Mouse (Mus musculus): ENCODE data around the gene Palld. TPM values are rescaled to one million over a fixed set of nuclear protein-coding genes. Genes with fewer than 3 reads are reported as not detected.

Gene Palld
- polyA plus RNA-seq, 1 experiment from 2014 or later = 99.0 TPM

DNA sequence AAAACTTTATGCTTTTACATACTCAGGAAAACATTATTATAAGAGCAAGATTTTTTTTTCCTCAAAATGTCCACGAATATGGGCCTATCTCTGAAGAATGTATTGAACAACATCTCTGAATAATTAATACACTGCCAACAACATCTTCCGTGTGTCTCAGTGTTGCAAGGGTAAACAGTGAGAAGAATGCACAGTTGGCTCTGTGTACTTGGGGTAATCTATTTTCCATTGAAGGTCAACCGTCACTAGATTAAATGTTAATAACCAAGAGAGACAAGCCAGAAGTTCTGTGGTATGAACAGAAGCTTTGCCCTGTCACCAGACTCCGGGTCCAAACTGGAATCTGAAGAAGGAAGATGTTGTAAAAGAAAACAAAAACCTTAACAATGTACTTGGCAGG lies 339.1 kb downstream of the Palld start:
- H3K27me3 ChIP-seq = no peaks in the 10 kb centered on the region
- ChIA-PET CTCF (interaction anchor here (1.2 to 1.7 kb wide), 4 partner anchors 8 to 190 kb away, joined by 3 to 6 read pairs (median 4); no protein-coding TSS in a partner anchor), POLR2A (no interaction called here)
- no peak for TF ChIP-seq CTCF (IDR thresholded peaks at IDR 0.05)
- DNase-seq (ENCODE audit: low read depth, low spot score) (no peak), ATAC-seq (no peak)
- in situ Hi-C loops (cut with MboI; ENCODE audit: low pct_unique_long_range_greater_than_20kb) = no loop called here

DNA sequence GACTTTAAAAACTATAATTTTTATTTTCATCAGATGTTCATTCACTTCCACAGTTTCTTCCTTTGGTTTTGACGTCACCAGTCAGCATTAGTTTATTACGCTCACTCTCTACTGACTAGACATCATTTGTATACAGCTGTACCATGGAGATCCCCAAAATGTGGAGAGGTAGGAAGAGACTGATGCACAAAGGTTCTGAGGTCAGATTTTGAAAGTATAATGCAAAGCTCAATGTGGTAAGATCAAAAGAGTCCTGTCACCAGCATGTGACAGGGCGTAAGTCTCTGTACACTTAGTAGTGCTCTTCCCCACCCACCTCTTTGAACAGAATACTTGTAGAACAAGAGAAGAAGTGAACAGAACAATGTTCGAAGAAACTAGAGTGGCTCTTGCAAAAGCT lies 339.9 kb downstream of the Palld start:
- ATAC-seq (no peak), DNase-seq (ENCODE audit: low read depth, low spot score) (no peak)
- H3K27me3 ChIP-seq = no peaks in the 10 kb centered on the region
- ChIA-PET CTCF (interaction anchor here (0.8 to 1.7 kb wide), 6 partner anchors 9 to 191 kb away, joined by 3 to 6 read pairs (median 3); no protein-coding TSS in a partner anchor), POLR2A (no interaction called here)
- in situ Hi-C loops (cut with MboI; ENCODE audit: low pct_unique_long_range_greater_than_20kb) = no loop called here
- no peak for TF ChIP-seq CTCF (IDR thresholded peaks at IDR 0.05)

DNA sequence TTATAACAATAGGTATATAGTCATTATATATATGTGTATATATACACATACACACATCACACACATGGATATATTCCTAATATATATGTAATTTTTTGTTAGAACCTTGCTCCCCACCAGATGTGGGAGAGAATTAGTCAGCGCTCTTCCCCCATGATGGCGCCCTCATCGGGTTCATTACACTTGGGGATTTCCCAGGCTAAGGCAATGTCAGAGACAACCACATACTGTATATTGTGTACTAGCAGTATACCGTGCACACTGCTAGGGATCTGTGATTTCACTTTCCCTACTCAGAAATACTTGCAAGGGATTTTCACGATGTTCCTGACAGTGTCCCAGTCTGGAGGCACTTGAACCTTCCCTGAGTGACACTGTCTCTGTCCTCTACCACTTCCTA lies 341.3 kb downstream of the Palld start:
- H3K27me3 ChIP-seq = no peaks in the 10 kb centered on the region
- POLR2A ChIA-PET = interaction anchor here (0.6 kb wide), 1 partner anchor 155 kb away, joined by 3 read pairs; no protein-coding TSS in a partner anchor
- in situ Hi-C loops (cut with MboI; ENCODE audit: low pct_unique_long_range_greater_than_20kb) = no loop called here
- DNase-seq (ENCODE audit: low read depth, low spot score) (no peak), ATAC-seq (no peak)
- CTCF ChIA-PET = no interaction called here
- TF ChIP-seq CTCF (IDR thresholded peaks at IDR 0.05) = no peak

DNA sequence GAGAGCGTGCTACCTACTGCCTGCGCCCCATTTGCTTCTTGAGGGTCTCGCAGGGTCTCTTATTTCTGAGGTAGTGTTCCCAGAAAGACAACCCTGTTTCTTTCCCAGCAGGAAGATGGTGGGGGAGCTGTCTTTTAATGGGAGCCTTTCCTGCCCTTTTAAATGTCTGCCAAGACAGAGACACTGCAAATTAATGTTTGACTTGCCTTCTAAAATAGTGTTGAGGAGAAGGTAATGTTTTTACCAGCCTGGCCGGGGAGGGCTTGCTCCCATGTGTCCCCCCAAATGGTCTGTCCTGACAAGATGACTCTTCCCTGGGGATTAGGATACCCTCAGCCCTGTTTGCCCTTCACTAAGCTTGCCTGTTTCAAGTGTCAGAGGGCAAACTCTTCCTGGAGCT lies 342.5 kb downstream of the Palld start:
- in situ Hi-C loops (cut with MboI; ENCODE audit: low pct_unique_long_range_greater_than_20kb) = no loop called here
- CTCF ChIA-PET = interaction anchor here (1.3 to 1.7 kb wide), 3 partner anchors 9 to 14 kb away, joined by 3 to 4 read pairs (median 3); no protein-coding TSS in a partner anchor
- no peaks in the 10 kb centered on the region for H3K27me3 ChIP-seq
- DNase-seq (ENCODE audit: low read depth, low spot score) = no peak
- POLR2A ChIA-PET = no interaction called here
- TF ChIP-seq CTCF (IDR thresholded peaks at IDR 0.05) = no peak
- ATAC-seq = no peak

DNA sequence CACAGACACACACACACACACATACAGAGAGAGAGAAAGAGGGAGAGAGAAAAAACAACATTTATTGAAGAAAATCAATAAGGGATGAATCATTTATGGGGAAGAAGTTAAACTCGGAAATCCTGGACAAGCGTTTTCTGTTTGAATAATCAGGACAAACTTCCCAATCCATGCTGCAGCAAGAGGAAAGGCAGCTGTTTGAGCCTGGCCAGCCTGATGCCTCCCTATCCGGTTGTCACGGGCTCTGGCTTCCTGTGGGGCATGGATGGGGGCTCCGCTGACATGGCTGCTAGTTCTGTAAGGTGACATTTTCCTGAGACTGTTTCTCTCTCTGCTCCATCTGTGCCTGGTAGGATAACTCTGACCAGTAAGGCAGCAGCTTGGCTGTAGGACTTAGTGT lies 343.0 kb downstream of the Palld start:
- in situ Hi-C loops (cut with MboI; ENCODE audit: low pct_unique_long_range_greater_than_20kb) = no loop called here
- no peak for ATAC-seq
- POLR2A ChIA-PET = no interaction called here
- TF ChIP-seq CTCF (IDR thresholded peaks at IDR 0.05) = no peak
- CTCF ChIA-PET = interaction anchor here (1.3 to 1.7 kb wide), 3 partner anchors 9 to 15 kb away, joined by 3 to 4 read pairs (median 3); no protein-coding TSS in a partner anchor
- H3K27me3 ChIP-seq = no peaks in the 10 kb centered on the region
- DNase-seq (ENCODE audit: low read depth, low spot score) = no peak

DNA sequence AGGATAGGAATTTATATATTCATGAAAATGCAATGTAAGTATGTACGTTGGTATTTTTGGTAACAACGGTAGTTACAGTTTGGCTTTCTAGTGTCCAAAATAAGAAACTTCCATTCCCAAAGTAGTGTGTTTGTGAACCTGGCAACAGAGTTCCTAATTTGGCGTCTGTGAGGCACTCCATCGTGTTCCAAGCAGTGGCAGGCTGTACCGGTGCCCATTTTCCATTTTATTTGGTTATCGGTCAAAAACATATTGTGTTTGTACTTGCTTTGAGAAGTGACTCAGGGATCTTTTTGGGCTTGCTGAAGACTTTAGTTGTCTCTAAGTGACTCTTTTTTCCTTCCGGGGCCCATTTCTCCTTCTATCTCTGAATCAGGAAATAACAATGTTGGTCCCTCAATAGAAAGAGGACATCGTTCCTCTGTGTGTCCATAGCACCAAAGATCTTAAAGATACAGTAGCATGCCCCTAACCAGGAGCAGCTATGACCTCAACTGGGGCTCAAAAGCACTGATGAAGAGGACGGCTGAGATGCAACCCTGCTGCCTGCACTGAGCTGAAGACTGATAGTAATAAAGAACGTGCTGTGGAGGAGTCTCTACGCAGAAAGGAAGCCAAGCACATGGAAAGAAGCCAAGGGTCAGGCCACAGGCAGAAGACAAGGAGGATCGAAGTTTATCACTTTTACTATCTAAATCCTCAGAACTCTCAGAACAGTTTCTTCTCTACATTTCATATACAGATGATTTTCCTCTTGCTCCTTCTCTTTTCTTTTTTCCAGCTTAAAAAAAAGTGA lies 344.2 kb downstream of the Palld start:
- ATAC-seq = no peak
- no peak for DNase-seq (ENCODE audit: low read depth, low spot score)

GRCm38 (mm10) chr8:61557036-61557435 lies 345.5 kb downstream of the Palld start:
- ATAC-seq = no peak
- no peak for DNase-seq (ENCODE audit: low read depth, low spot score)
- no peaks in the 10 kb centered on the region for H3K27me3 ChIP-seq
- ChIA-PET CTCF (interaction anchor here (0.7 kb wide), 1 partner anchor 66 kb away, joined by 3 read pairs; no protein-coding TSS in a partner anchor), POLR2A (no interaction called here)
- in situ Hi-C loops (cut with MboI; ENCODE audit: low pct_unique_long_range_greater_than_20kb) = no loop called here
- no peak for TF ChIP-seq CTCF (IDR thresholded peaks at IDR 0.05)

More for the DNA sequence above, 344.2 kb downstream of the Palld start:
- H3K27me3 ChIP-seq = no peaks in the 10 kb centered on the region
- ChIA-PET POLR2A (no interaction called here), CTCF (interaction anchor here (1.3 kb wide), 1 partner anchor 9 kb away, joined by 4 read pairs; no protein-coding TSS in a partner anchor)
- TF ChIP-seq CTCF (IDR thresholded peaks at IDR 0.05) = no peak
- in situ Hi-C loops (cut with MboI; ENCODE audit: low pct_unique_long_range_greater_than_20kb) = no loop called here

- CTCF ChIA-PET = interaction anchor here (0.8 kb wide), 1 partner anchor 18 kb away, joined by 4 read pairs; no protein-coding TSS in a partner anchor
- TF ChIP-seq CTCF (IDR thresholded peaks at IDR 0.05) = no peak
- no peaks in the 10 kb centered on the region for H3K27me3 ChIP-seq
- in situ Hi-C loops (cut with MboI; ENCODE audit: low pct_unique_long_range_greater_than_20kb) = no loop called here
- POLR2A ChIA-PET = no interaction called here
- ATAC-seq (no peak), DNase-seq (ENCODE audit: low read depth, low spot score) (no peak)
Observed at GRCm38 (mm10) chr8:61556219-61556618, 346.3 kb downstream of the Palld start.

DNA sequence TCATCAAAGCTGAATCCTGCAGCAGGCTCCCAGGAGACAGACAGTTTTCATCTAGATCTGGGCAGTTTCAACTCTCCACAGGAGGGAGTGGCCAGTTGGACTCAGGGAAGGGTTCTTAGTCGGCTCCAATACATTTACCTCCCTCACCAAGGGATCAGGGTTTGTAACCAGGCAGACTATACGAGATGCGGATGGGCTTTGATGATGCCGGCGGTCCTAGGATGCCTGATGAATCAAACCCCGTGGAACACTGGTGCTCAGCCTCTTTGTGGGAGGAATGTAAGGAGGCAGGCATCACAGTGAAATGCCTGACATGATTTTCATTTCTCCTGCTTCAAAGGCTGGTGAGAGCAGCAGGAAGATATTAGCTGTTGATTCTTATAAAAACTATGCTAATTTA lies 347.1 kb downstream of the Palld start:
- H3K27me3 ChIP-seq = no peaks in the 10 kb centered on the region
- DNase-seq (ENCODE audit: low read depth, low spot score) (no peak), ATAC-seq (no peak)
- POLR2A ChIA-PET = no interaction called here
- in situ Hi-C loops (cut with MboI; ENCODE audit: low pct_unique_long_range_greater_than_20kb) = no loop called here
- no peak for TF ChIP-seq CTCF (IDR thresholded peaks at IDR 0.05)
- CTCF ChIA-PET = interaction anchor here (0.8 kb wide), 1 partner anchor 19 kb away, joined by 4 read pairs; no protein-coding TSS in a partner anchor

- in situ Hi-C loops (cut with MboI; ENCODE audit: low pct_unique_long_range_greater_than_20kb) = no loop called here
- ChIA-PET CTCF (no interaction called here), POLR2A (interaction anchor here (0.7 kb wide), 1 partner anchor 178 kb away, joined by 4 read pairs; no protein-coding TSS in a partner anchor)
- ATAC-seq = no peak
- DNase-seq (ENCODE audit: low read depth, low spot score) = no peak
- H3K27me3 ChIP-seq = no peaks in the 10 kb centered on the region
- no peak for TF ChIP-seq CTCF (IDR thresholded peaks at IDR 0.05)
Observed at GRCm38 (mm10) chr8:61552755-61553402, 349.6 kb downstream of the Palld start.

GRCm38 (mm10) chr8:61552221-61552620 lies 350.3 kb downstream of the Palld start:
- POLR2A ChIA-PET = interaction anchor here (0.7 kb wide), 2 partner anchors 153 to 179 kb away, joined by 4 to 5 read pairs; no protein-coding TSS in a partner anchor
- CTCF ChIA-PET = interaction anchor here (0.9 kb wide), 1 partner anchor 9 kb away, joined by 3 read pairs; no protein-coding TSS in a partner anchor
- TF ChIP-seq CTCF (IDR thresholded peaks at IDR 0.05) = no peak
- in situ Hi-C loops (cut with MboI; ENCODE audit: low pct_unique_long_range_greater_than_20kb) = no loop called here
- DNase-seq (ENCODE audit: low read depth, low spot score) = no peak
- H3K27me3 ChIP-seq = no peaks in the 10 kb centered on the region
- ATAC-seq = no peak

Data from Patski (cell line).